Mouse (Mus musculus): ENCODE measurements at regions not wholly inside any gene's neighbourhood (a gene's known extent, or its start where the extent isn't known, plus 50 kb on each side); places are given as distances from the start of the nearest gene placed in this dataset.

- no peak for TF ChIP-seq GATA1 (IDR thresholded peaks at IDR 0.05; ENCODE audit: low read length)
- no peak for TF ChIP-seq TAL1 (IDR thresholded peaks at IDR 0.05; ENCODE audit: low read length)
Observed at GRCm38 (mm10) chr6:66224164-66224903, 271.9 kb downstream of the 4930544G11Rik start.

All from erythroblast, embryonic 14.5 days (primary cell).